Mouse (Mus musculus) hindbrain, embryonic 13.5 days (tissue): ENCODE results near the gene Vgf. TPM values are rescaled to one million over a fixed set of nuclear protein-coding genes. Genes with fewer than 3 reads are reported as not detected.
A peak's percentile ranks its signal among the peaks of the same experiment; 100 is the strongest.

ENCODE experiments used
- ATAC-seq: fragments of 200-750 bp; cut with Nextera tagmentation; 2 replicates; pipeline ENCODE4 v1.8.0; 2017; ENCODE audit warnings: moderate TSS enrichment; ENCODE audit not compliant: low FRiP score
- H3K27ac ChIP-seq: fragments of 300-500 bp; sonication (generic); 2 replicates; pipeline ENCODE4 v1.5.1; 2015; ENCODE audit warnings: inconsistent platforms, mild to moderate bottlenecking, moderate library complexity
- H3K27me3 ChIP-seq: fragments of 300-500 bp; sonication (generic); 2 replicates; pipeline ENCODE4 v1.6.1; 2015; ENCODE audit warnings: mild to moderate bottlenecking, inconsistent platforms
- H3K36me3 ChIP-seq: fragments of 300-500 bp; sonication (generic); 2 replicates; pipeline ENCODE4 v1.6.1; 2015; ENCODE audit warnings: mild to moderate bottlenecking, inconsistent platforms
- H3K4me1 ChIP-seq: fragments of 300-500 bp; sonication (generic); replicated peaks from 2 replicates; pipeline ENCODE4 v1.6.1; 2015; ENCODE audit warnings: inconsistent platforms
- H3K4me2 ChIP-seq: fragments of 300-500 bp; sonication (generic); 2 replicates; pipeline ENCODE4 v1.6.1; 2015; ENCODE audit warnings: inconsistent platforms, mild to moderate bottlenecking, moderate library complexity
- H3K4me3 ChIP-seq: fragments of 300-500 bp; sonication (generic); 2 replicates; pipeline ENCODE4 v1.5.1; 2015; ENCODE audit warnings: mild to moderate bottlenecking, inconsistent platforms
- H3K9ac ChIP-seq: fragments of 300-500 bp; sonication (generic); 2 replicates; pipeline ENCODE4 v1.6.1; 2015; ENCODE audit warnings: mild to moderate bottlenecking, inconsistent platforms
- H3K9me3 ChIP-seq: fragments of 300-500 bp; sonication (generic); 2 replicates; pipeline ENCODE4 v1.6.1; 2016; ENCODE audit warnings: inconsistent platforms
- WGBS: fragments of 180-500 bp; shearing (Covaris S2); methylation state at CpG from one replicate; pipeline ENCODE4 v1.1.7; 2015; 5-methylcytosine and 5-hydroxymethylcytosine counted together
- polyA plus RNA-seq: library from polyadenylated mRNA; unstranded; fragments of >200 nt; fragmentation: Nextera tagmentation; extraction: Ambion mirVana; gene quantifications from 2 replicates; pipeline ENCODE4 v1.2.1, GENCODE M21; 2015

The Vgf gene
- polyA plus RNA-seq, 1 experiment from 2014 or later: 1.9 TPM

DNA sequence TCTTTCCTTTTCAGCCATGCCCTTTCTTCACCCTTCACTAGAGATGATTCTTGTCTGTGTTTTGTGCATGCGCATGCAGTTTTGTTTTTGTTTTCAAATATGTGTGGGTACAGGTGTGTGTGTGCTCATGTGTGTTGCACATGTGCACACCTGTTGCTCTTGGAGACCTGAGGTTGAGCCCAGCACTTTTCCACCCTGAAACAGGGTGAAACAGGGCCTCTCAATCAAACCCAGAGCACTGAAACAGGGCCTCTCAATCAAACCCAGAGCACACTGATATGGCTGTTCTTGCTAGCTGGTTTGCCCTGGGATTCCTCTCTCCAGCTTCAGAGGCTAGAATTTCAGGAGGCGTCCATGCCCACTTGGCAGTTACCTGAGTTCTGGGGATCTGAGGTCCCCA, 25.6 kb upstream of the Vgf start:
- H3K9me3 ChIP-seq: no peaks in the 10 kb centered on the region
- no peak overlapping the region for H3K27ac ChIP-seq
- H3K27me3 ChIP-seq: no peaks in the 10 kb centered on the region
- H3K4me3 ChIP-seq: no peak overlapping the region
- 0 out of 2 replicates have a peak, but pooled peaks cover 3% of the 10 kb centered on the region for H3K4me1 ChIP-seq
- no peak overlapping the region for H3K4me2 ChIP-seq
- ATAC-seq: no peak
- H3K9ac ChIP-seq: no peak overlapping the region
- 86% methylated on average over 2 of the region's 2 CpGs for WGBS
- H3K36me3 ChIP-seq: peaks cover 11% of the 10 kb centered on the region

DNA sequence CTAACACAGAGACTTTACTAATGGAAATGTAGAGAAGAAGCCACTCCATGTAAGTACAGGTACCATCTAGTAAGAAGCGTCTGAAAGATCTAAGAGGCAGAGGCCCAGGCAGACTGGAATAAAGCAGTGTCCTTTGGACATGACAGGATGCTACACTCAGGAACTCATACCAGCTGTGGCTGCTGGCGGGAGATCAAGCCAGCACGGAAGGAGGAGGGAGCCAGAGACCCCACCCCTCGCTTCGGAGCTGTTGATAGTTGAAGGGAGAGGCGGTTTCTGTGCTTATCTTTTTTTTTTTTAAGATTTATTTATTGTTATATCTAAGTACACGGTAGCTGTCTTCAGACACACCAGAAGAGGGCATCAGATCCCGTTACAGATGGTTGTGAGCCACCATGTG, 18.9 kb upstream of the Vgf start:
- no peak overlapping the region for H3K9ac ChIP-seq
- H3K4me2 ChIP-seq: no peak overlapping the region
- H3K9me3 ChIP-seq: no peaks in the 10 kb centered on the region
- no peak overlapping the region for H3K4me3 ChIP-seq
- 66% methylated on average over 8 of the region's 8 CpGs for WGBS
- H3K27me3 ChIP-seq: no peaks in the 10 kb centered on the region
- H3K4me1 ChIP-seq: no peaks in the 10 kb centered on the region
- H3K36me3 ChIP-seq: no peaks in the 10 kb centered on the region
- no peak overlapping the region for H3K27ac ChIP-seq
- ATAC-seq: no peak

DNA sequence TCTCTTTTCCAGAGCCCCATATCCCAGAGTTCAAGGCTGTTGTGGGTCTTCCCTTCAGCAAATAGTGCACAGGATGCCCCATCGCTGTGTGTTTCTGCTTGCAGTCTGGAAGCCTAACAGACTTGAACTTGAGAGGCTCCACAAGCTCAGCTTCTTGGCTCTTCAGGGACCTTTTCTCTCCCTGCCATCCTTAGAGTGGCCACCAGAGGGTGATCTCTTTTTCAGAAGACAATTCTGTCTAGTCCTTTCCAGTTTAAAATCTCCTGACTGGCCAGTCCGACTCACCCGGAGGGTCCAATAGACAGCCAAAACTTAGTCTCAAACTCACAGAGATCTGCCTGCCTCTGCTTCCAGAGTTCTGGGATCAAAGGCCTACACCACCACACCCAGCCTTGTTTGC, 16.2 kb upstream of the Vgf start:
- no peaks in the 10 kb centered on the region for H3K36me3 ChIP-seq
- no peak overlapping the region for H3K4me3 ChIP-seq
- H3K9ac ChIP-seq: no peak overlapping the region
- 33% methylated on average over 3 of the region's 3 CpGs for WGBS
- no peaks in the 10 kb centered on the region for H3K4me1 ChIP-seq
- H3K4me2 ChIP-seq: no peak overlapping the region
- ATAC-seq: no peak
- no peaks in the 10 kb centered on the region for H3K27me3 ChIP-seq
- no peaks in the 10 kb centered on the region for H3K9me3 ChIP-seq
- no peak overlapping the region for H3K27ac ChIP-seq

DNA sequence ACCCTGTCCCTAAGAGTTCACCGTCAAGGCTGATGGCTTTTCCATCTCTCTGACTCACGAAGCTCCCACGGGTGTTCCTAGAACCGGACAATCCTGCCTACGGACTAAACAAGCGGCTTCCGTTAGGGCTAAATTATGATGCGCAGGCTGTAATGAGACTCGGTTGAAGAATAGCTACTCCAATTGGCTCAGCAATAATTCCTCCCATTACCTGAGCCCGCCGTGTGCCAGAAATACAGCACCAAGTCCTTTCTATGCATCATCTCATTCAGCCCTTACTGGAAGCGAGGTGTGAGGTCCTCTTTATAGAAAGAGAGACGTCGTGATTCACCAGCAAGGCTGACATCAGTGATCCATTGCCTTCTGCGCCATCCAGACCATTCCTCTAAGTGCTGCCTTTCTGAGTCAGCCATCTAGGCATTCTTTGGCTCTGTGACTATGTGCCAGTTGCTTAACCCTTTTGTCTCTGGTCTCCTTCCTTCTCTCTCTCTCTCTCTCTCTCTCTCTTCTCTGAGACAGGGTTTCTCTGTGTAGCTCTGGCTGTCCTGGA, 13.7 kb upstream of the Vgf start:
- 75% methylated on average over 15 of the region's 15 CpGs for WGBS
- H3K27me3 ChIP-seq: no peaks in the 10 kb centered on the region
- no peak overlapping the region for H3K4me2 ChIP-seq
- no peaks in the 10 kb centered on the region for H3K36me3 ChIP-seq
- no peak overlapping the region for H3K9ac ChIP-seq
- no peaks in the 10 kb centered on the region for H3K4me1 ChIP-seq
- no peak for ATAC-seq
- no peak overlapping the region for H3K27ac ChIP-seq
- no peaks in the 10 kb centered on the region for H3K9me3 ChIP-seq
- no peak overlapping the region for H3K4me3 ChIP-seq

DNA sequence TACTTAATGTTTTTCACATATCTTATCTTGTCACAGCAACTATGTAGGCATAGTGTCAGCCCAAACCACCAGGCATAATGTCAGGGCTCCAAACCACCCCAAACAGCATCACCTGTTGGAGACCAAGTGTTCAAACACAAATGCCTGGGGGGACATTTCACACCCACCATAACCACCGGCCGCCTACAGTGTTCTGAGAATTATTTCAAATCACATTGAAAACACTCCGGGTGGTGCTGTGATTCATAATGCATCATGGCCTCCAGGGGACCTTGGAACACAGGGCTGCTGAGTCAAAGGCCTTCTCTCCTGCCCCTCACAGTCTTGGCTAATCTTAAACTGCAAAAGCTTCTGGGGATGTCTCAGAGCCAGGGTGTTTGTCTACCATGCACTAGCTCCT, 10.3 kb upstream of the Vgf start:
- 96% methylated on average over 3 of the region's 3 CpGs for WGBS
- Histone ChIP-seq H3K27ac (no peak overlapping the region), H3K4me2 (no peak overlapping the region), H3K4me3 (no peak overlapping the region), H3K9ac (no peak overlapping the region), H3K27me3 (peaks cover under 1% of the 10 kb centered on the region; the same call in 1 of the 2 replicates), H3K36me3 (no peaks in the 10 kb centered on the region), H3K9me3 (no peaks in the 10 kb centered on the region), H3K4me1 (no peaks in the 10 kb centered on the region)
- ATAC-seq: no peak

DNA sequence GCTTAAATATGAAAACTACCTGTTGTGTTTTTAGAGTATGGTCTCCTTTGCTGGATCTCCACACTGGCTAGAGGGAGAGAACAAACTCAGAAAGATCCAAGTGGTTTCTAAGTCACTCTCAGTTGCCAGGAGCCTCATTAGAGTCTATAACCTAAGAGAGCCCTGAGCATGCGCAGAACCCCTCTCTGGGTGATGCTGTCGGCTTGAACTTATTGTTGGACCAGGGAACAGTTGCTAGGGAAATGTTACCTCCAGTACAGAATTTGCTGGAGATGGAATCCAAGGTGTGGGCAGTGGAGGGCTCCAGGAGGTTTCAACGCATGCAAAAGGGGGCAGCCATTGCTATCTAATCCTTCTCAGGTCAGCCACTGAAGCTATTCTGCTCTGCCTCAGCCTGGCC, 1.9 kb upstream of the Vgf start:
- no peak overlapping the region for H3K27ac ChIP-seq
- H3K27me3 ChIP-seq: peaks cover 68% of the 10 kb centered on the region
- peaks cover 21% of the 10 kb centered on the region for H3K4me1 ChIP-seq
- no peak overlapping the region for H3K4me2 ChIP-seq
- H3K36me3 ChIP-seq: no peaks in the 10 kb centered on the region
- no peak for ATAC-seq
- no peak overlapping the region for H3K4me3 ChIP-seq
- 45% methylated on average over 3 of the region's 3 CpGs for WGBS
- no peaks in the 10 kb centered on the region for H3K9me3 ChIP-seq
- H3K9ac ChIP-seq: no peak overlapping the region

DNA sequence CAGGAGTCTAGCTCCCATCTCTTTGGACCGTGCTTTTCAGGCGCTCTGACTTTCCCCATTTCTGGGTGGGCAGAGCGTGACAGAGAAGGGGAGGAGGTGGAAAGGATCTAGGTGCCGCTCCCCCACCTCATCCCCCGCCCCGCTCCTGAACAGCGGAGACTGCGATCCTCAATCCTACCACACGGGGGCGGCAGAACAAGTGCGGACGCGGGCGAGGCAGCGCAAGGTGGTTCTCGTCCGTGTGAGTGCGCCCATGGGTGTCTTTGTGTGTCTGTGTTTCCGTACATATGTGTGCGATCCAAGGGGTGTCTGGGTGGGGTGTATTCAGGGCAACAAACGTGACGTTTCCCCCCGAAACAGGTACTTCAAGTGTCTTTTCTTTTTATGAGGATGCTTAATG, 1.1 kb upstream of the Vgf start:
- H3K4me3 ChIP-seq: peak overlapping the region; percentile 27
- H3K4me2 ChIP-seq: peak overlapping the region; percentile 47
- peaks cover 25% of the 10 kb centered on the region for H3K4me1 ChIP-seq
- H3K27me3 ChIP-seq: peaks cover 72% of the 10 kb centered on the region
- H3K27ac ChIP-seq: no peak overlapping the region
- no peaks in the 10 kb centered on the region for H3K9me3 ChIP-seq
- no peak overlapping the region for H3K9ac ChIP-seq
- WGBS: 0% methylated on average over 23 of the region's 23 CpGs
- H3K36me3 ChIP-seq: no peaks in the 10 kb centered on the region
- ATAC-seq: no peak

DNA sequence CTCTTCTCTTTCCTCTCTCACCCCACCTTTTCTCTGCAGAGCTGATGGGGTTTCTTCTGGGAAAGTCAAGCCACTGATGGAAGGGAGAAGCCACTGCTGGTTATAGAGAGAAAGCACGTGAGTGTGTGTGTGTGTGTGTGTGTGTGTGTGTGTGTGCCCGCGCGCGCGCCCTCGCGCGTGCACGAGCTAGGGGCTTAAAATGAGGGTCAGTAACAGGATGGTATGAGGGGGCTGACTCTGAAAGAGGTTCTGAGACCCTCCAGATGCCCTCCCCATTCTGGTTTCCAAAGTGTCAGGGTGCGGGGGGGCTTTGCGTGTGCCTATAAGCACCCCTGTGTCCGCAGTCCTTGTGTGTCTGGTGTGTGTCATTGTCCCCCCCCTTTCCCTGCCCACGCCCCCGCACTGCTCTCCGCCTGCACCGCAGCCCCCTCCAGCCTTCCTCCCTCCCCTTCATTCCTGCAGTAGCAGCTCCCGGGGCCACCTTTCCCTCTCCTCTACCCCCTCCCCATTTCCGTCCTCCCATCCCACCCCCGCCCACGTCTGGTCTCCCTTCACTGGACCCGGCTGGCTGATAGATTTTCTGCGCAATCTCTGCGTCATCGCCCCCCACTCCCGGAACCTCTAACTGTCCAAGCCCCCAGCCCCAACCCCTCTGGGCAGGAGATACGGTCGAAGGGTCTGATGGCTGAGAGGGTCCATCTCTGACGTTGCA, 2.5 kb downstream of the Vgf start:
- peak overlapping the region; percentile 71 for H3K9ac ChIP-seq

DNA sequence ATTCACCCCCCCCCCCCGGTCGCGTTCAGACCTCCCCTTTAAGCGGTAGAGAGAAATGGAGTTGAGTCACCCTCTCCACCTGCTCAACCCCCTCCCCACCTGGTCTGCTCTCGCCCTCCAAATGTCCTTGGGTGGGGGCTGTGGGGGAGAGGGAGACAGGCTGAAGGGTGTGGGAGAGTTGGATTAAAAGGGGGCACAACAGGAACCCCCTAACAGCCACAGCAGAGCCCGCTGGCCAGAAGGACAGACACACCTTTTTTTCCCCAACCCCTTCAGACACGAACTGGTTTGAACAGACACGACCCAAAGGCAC, 3.0 kb downstream of the Vgf start:
- Histone ChIP-seq H3K36me3 (no peaks in the 10 kb centered on the region), H3K9me3 (no peaks in the 10 kb centered on the region), H3K4me2 (peak overlapping the region; percentile 99), H3K4me1 (peaks cover 53% of the 10 kb centered on the region), H3K27ac (no peak overlapping the region), H3K27me3 (peaks cover 84% of the 10 kb centered on the region), H3K4me3 (peak overlapping the region; percentile 54), H3K9ac (peak overlapping the region; percentile 71)
- ATAC-seq: 0 out of 2 replicates have a peak, but pooled peaks have one; percentile 1
- WGBS: 2% methylated on average over 8 of the region's 8 CpGs

More for the DNA sequence above, 2.5 kb downstream of the Vgf start:
- Histone ChIP-seq H3K27ac (no peak overlapping the region), H3K4me2 (peak overlapping the region; percentile 99), H3K4me3 (peak overlapping the region; percentile 54), H3K9me3 (no peaks in the 10 kb centered on the region), H3K27me3 (peaks cover 84% of the 10 kb centered on the region), H3K4me1 (peaks cover 53% of the 10 kb centered on the region), H3K36me3 (no peaks in the 10 kb centered on the region)
- ATAC-seq: no peak
- 3% methylated on average over 28 of the region's 29 CpGs for WGBS

DNA sequence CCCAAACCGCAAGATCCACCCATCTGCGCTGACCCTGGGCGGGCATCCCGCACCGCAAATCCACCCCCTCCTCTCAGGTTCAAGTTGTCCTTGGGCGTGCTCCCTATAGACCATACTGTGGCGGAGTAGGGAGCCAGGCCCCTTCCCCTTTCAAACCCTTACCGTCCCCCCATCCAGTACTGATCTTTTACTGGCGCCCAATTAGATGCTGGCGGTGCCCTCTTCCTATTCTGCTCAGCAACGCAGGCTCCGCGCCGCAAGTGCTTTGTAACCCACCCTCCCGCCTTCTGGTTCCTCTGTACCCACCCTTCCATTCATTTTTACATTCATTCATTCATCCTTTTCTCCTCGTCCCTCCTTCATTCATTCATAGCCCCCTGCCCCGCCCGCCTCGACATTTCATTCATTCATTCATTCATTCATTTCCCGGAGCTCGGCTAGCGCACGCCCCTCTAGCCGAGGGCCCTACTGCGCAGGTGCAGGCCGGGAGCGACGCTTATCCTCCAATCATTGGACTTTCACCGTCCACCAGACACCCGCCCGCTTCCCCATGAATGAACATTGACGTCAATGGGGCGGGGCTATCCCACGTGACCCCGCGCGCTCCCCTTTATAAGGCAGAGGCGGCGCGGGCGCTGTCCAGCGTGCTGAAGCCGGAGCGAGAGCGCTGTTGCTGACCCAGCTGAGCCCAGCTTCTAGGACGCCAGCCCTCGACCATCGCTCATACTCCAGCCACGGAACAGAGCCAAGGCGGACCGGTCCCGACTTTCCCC, 3.6 kb downstream of the Vgf start:
- Histone ChIP-seq H3K27me3 (peaks cover 83% of the 10 kb centered on the region), H3K9me3 (no peaks in the 10 kb centered on the region), H3K4me1 (peaks cover 50% of the 10 kb centered on the region), H3K9ac (peak overlapping the region; percentile 76), H3K36me3 (no peaks in the 10 kb centered on the region), H3K27ac (peak overlapping the region; percentile 13; the same call in 1 of the 2 replicates), H3K4me3 (peak overlapping the region; percentile 54), H3K4me2 (peak overlapping the region; percentile 99)
- under 1% methylated on average over 52 of the region's 52 CpGs for WGBS
- peak; percentile 83 for ATAC-seq

DNA sequence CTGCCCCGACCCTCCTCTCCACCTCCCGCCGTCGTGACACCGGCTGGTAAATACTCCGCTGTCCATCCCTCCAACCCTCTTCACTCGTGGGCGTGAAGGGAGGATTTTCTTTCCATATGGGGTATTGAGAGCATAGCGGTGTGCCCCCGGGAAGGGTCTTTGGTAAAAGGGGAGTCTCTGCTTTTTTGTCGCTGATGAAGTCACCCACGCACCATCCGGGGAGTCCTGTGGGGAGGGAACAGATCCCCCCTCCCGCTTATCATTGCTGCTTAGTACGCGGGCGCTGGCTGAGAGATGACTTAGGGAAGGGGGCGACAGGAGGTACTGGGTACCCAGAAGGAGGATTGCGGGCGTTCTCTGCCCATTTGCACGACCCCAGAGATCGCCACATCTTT, 4.2 kb downstream of the Vgf start:
- Histone ChIP-seq H3K27me3 (peaks cover 82% of the 10 kb centered on the region), H3K27ac (no peak overlapping the region), H3K4me1 (peaks cover 44% of the 10 kb centered on the region), H3K4me2 (peak overlapping the region; percentile 99), H3K4me3 (peak overlapping the region; percentile 54), H3K36me3 (peaks cover 4% of the 10 kb centered on the region), H3K9ac (peak overlapping the region; percentile 76), H3K9me3 (no peaks in the 10 kb centered on the region)
- ATAC-seq: no peak
- 12% methylated on average over 22 of the region's 22 CpGs for WGBS

DNA sequence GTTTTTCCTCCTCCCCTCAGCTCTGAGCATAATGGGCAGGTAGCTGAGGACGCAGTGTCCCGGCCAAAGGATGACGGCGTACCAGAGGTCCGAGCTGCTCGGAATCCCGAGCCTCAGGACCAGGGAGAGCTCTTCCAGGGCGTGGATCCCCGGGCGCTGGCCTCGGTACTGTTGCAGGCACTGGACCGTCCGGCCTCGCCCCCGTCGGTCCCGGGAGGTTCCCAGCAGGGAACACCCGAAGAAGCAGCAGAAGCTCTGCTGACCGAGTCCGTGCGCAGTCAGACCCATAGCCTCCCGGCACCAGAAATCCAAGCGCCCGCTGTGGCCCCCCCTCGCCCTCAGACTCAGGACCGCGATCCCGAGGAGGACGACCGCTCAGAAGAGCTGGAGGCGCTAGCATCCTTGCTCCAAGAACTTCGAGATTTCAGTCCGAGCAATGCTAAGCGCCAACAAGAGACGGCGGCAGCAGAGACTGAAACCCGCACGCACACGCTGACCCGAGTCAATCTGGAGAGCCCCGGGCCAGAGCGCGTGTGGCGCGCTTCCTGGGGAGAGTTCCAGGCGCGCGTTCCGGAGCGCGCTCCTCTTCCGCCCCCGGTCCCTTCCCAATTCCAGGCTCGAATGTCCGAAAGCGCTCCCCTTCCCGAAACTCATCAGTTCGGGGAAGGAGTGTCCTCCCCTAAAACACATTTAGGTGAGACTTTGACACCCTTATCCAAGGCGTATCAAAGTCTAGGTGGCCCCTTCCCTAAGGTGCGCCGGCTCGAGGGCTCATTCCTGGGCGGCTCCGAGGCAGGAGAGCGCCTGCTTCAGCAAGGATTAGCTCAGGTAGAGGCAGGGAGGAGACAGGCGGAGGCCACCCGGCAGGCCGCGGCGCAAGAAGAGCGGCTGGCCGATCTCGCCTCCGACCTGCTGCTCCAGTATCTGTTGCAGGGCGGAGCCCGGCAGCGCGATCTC, 5.2 kb downstream of the Vgf start:
- no peak overlapping the region for H3K27ac ChIP-seq
- 2% methylated on average over 78 of the region's 78 CpGs for WGBS
- peak overlapping the region; percentile 54 for H3K4me3 ChIP-seq
- peak overlapping the region; percentile 99 for H3K4me2 ChIP-seq
- peak overlapping the region; percentile 76 for H3K9ac ChIP-seq
- peaks cover 42% of the 10 kb centered on the region for H3K4me1 ChIP-seq
- peaks cover 80% of the 10 kb centered on the region for H3K27me3 ChIP-seq
- peaks cover 14% of the 10 kb centered on the region for H3K36me3 ChIP-seq
- no peak for ATAC-seq
- H3K9me3 ChIP-seq: no peaks in the 10 kb centered on the region
